ENCODE assay signal across 8 mouse cellular contexts in the genomic region with DNA sequence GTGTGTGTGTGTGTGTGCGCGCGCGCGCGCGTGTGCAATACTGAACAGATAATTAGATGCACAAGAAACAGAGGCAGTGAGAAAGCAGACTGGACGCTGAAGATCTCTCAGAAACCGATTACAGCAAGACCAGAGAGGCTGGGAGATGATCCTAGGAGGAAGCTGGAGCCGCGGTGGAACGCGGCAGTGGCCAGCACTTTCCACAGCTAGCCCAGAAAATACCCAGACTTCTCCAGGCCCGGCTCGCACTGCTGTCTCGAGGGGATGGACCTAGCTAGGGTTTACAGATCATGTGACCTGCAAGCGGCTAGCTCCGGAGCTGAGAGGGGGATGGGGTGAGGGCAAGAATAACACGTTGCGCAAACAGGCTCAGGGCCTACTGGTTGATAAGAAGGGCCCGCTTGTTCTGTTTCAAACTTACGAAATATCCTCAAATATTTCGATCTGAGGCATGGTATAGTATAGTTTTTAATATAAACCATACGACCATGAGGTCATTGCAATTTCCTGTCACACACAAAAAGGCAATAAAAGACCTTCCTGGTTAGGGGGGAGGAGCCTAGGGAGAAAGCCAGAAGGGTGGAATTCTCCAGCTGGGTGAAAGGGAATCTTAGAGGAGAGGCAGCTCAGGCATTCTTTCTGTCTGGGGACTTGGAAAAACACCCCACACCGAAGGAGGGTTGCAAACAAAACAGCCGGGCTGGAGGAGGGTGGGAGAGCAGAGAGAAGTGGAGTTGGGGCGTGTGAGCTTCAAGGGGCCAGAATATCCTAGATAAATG. TPM values are rescaled to one million over a fixed set of nuclear protein-coding genes. Genes with fewer than 3 reads are reported as not detected.
DNase-seq lines count a peak whose midpoint lies in the region; ATAC-seq and TF ChIP-seq lines count a peak whose summit lies in the region.

No protein-coding gene starts in this region.

- H3K4me3 ChIP-seq in bone marrow, adult 2 months (replicated peaks; ENCODE audit: control insufficient read depth, low read depth, low read length), result peak overlapping the region; percentile 25
- H3K4me3 ChIP-seq in embryonic fibroblast, embryonic 13.5 days (ENCODE audit: insufficient read depth, low read length), result peak overlapping the region; percentile 26
- peak overlapping the region; percentile 34 for H3K4me3 ChIP-seq in kidney, embryonic 14.5 days (ENCODE audit: low read length)
- H3K4me3 ChIP-seq in liver, embryonic 12.5 days, result peak overlapping the region; percentile 61
- H3K4me3 ChIP-seq in stomach, embryonic 14.5 days (ENCODE audit: low read depth, low read length), result peak overlapping the region; percentile 20

- TF ChIP-seq POLR2A in bone marrow, adult 2 months (IDR thresholded peaks at IDR 0.05; ENCODE audit: borderline replicate concordance, control insufficient read depth, low read depth, low read length), result peak; percentile 52; the same call in 1 of the 2 replicates
- TF ChIP-seq POLR2A in embryonic fibroblast, embryonic 13.5 days (IDR thresholded peaks at IDR 0.05; ENCODE audit: low read depth, low read length), result peak; percentile 51

- H3K27me3 ChIP-seq in kidney, embryonic 14.5 days (ENCODE audit: control insufficient read depth, insufficient read depth, low read length), result no peaks in the 10 kb centered on the region
- no peaks in the 10 kb centered on the region for H3K27me3 ChIP-seq in liver, embryonic 12.5 days (replicated peaks)
- H3K27me3 ChIP-seq in stomach, embryonic 14.5 days (ENCODE audit: control insufficient read depth, insufficient read depth, low read length), result no peaks in the 10 kb centered on the region

- H3K4me2 ChIP-seq in kidney, embryonic 14.5 days (replicated peaks; ENCODE audit: low read depth, low read length), result peak overlapping the region; percentile 69
- peak overlapping the region; percentile 86 for H3K4me2 ChIP-seq in liver, embryonic 12.5 days
- H3K4me2 ChIP-seq in stomach, embryonic 14.5 days (replicated peaks; ENCODE audit: low read depth, low read length), result peak overlapping the region; percentile 52

- DNase-seq in 3T3-L1 (ENCODE audit: low read depth, low spot score), result peak; percentile 98
- DNase-seq in heart, adult 9 months (ENCODE audit: low spot score in 2 of 2), result peak; percentile 95
- peak; percentile 47 to 59 for DNase-seq in natural killer cell, adult 2 months (ENCODE audit: low spot score in 2 of 2)

- H3K9me3 ChIP-seq in kidney, embryonic 14.5 days (ENCODE audit: control insufficient read depth, low read length), result no peaks in the 10 kb centered on the region
- no peaks in the 10 kb centered on the region for H3K9me3 ChIP-seq in liver, embryonic 12.5 days (replicated peaks)
- no peaks in the 10 kb centered on the region for H3K9me3 ChIP-seq in stomach, embryonic 14.5 days (ENCODE audit: control insufficient read depth, low read depth, low read length)

- peak overlapping the region; percentile 70 for H3K9ac ChIP-seq in kidney, embryonic 14.5 days (ENCODE audit: low read depth, low read length)
- H3K9ac ChIP-seq in liver, embryonic 12.5 days, result peak overlapping the region; percentile 72
- peak overlapping the region; percentile 36 for H3K9ac ChIP-seq in stomach, embryonic 14.5 days (replicated peaks; ENCODE audit: low read depth, low read length)

- 13% methylated on average over 27 of the region's 27 CpGs for WGBS in bone marrow, adult 2 months
- under 1% methylated on average over 27 of the region's 27 CpGs for WGBS in kidney, embryonic 14.5 days
- WGBS in liver, embryonic 12.5 days (ENCODE audit: insufficient replicate concordance), result 1% methylated on average over 27 of the region's 27 CpGs
- whole genome bisulfite sequencing in stomach, embryonic 14.5 days, result under 1% methylated on average over 27 of the region's 27 CpGs

- H3K36me3 ChIP-seq in kidney, embryonic 14.5 days (ENCODE audit: control insufficient read depth, insufficient read depth, low read length), result no peaks in the 10 kb centered on the region
- no peaks in the 10 kb centered on the region for H3K36me3 ChIP-seq in liver, embryonic 12.5 days
- no peaks in the 10 kb centered on the region for H3K36me3 ChIP-seq in stomach, embryonic 14.5 days (ENCODE audit: control insufficient read depth, insufficient read depth, low read length)

- TF ChIP-seq CTCF in bone marrow, adult 2 months (IDR thresholded peaks at IDR 0.05; ENCODE audit: control insufficient read depth, insufficient read depth, low read length), result no peak
- no peak for TF ChIP-seq CTCF in embryonic fibroblast, embryonic 13.5 days (IDR thresholded peaks at IDR 0.05; ENCODE audit: borderline replicate concordance, insufficient read depth, low read length)

- H3K27ac ChIP-seq in bone marrow, adult 2 months (ENCODE audit: control insufficient read depth, insufficient read depth, low read depth, low read length, poor library complexity), result peak overlapping the region; percentile 79
- H3K27ac ChIP-seq in embryonic fibroblast, embryonic 13.5 days (ENCODE audit: insufficient read depth, low read length), result peak overlapping the region; percentile 99
- H3K27ac ChIP-seq in kidney, embryonic 14.5 days (ENCODE audit: low read depth, low read length), result peak overlapping the region; percentile 100
- H3K27ac ChIP-seq in liver, embryonic 12.5 days, result peak overlapping the region; percentile 89
- H3K27ac ChIP-seq in stomach, embryonic 14.5 days (ENCODE audit: low read length), result peak overlapping the region; percentile 99

- ATAC-seq in kidney, embryonic 14.5 days (ENCODE audit: low FRiP score, low TSS enrichment), result peak; percentile 94
- ATAC-seq in liver, embryonic 12.5 days, result peak; percentile 96
- peak; percentile 94 for ATAC-seq in stomach, embryonic 14.5 days (ENCODE audit: insufficient number of reproducible peaks, insufficient read depth, low FRiP score, low read depth)

- peaks cover 2% of the 10 kb centered on the region; the same call in 1 of the 2 replicates for H3K4me1 ChIP-seq in bone marrow, adult 2 months (ENCODE audit: control insufficient read depth, insufficient read depth, low read length)
- peaks cover 14% of the 10 kb centered on the region for H3K4me1 ChIP-seq in embryonic fibroblast, embryonic 13.5 days (ENCODE audit: control insufficient read depth, insufficient read depth, low read length)
- H3K4me1 ChIP-seq in kidney, embryonic 14.5 days (ENCODE audit: control insufficient read depth, insufficient read depth, low read length), result peaks cover 23% of the 10 kb centered on the region
- H3K4me1 ChIP-seq in liver, embryonic 12.5 days, result peaks cover 29% of the 10 kb centered on the region
- peaks cover 23% of the 10 kb centered on the region for H3K4me1 ChIP-seq in stomach, embryonic 14.5 days (ENCODE audit: control insufficient read depth, insufficient read depth, low read length)

RNA-seq across cellular contexts. Expression of gene Nedd4, which starts 22.1 kb away (rescaled TPM):
- 37.8 and 78.6 TPM in 2 replicates for polyA plus RNA-seq in bone marrow, adult 2 months (2011; ENCODE audit: insufficient read depth, insufficient read length, low replicate concordance, missing spikeins)
- polyA plus RNA-seq in embryonic fibroblast, embryonic 13.5 days (2011; ENCODE audit: insufficient read length, low read depth, missing spikeins), result 1,359 and 1,364 TPM in 2 replicates
- polyA plus RNA-seq in kidney, embryonic 14.5 days (2014; fragmentation: Nextera tagmentation; extraction: Ambion mirVana), result 448 and 806 TPM in 2 replicates
- polyA plus RNA-seq in liver, embryonic 12.5 days (2016; fragmentation: Nextera tagmentation; extraction: Ambion mirVana), result 173 and 176 TPM in 2 replicates
- polyA plus RNA-seq in stomach, embryonic 14.5 days (2014; fragmentation: Nextera tagmentation; extraction: Ambion mirVana), result 755 and 764 TPM in 2 replicates

Comparison
In these comparisons a context has a peak if more than half of its experiments do, and no peak if none do; other contexts are left out.
1. Peak in every context shown above with its lines: DNase-seq, ATAC-seq, H3K4me3 ChIP-seq and H3K27ac ChIP-seq.